In genomic region chr10:18845287-18845662, GRCm38 (mm10) we compare ENCODE assay signal across 8 mouse cellular contexts. TPM values are rescaled to one million over a fixed set of nuclear protein-coding genes. Genes with fewer than 3 reads are reported as not detected.
A peak's percentile ranks its signal among the peaks of the same experiment; 100 is the strongest.
DNase-seq lines count a peak whose midpoint lies in the region; ATAC-seq and TF ChIP-seq lines count a peak whose summit lies in the region.

No protein-coding gene starts in this region.

- H3K9me3 ChIP-seq in embryonic facial prominence, embryonic 11.5 days (replicated peaks; ENCODE audit: control insufficient read depth, low read length): no peaks in the 10 kb centered on the region
- H3K9me3 ChIP-seq in hindbrain, postnatal 0 days (ENCODE audit: low read length): no peaks in the 10 kb centered on the region
- H3K9me3 ChIP-seq in midbrain, embryonic 12.5 days: no peaks in the 10 kb centered on the region

- H3K27me3 ChIP-seq in embryonic facial prominence, embryonic 11.5 days (ENCODE audit: control insufficient read depth, insufficient read depth, low read length): peaks cover 14% of the 10 kb centered on the region
- H3K27me3 ChIP-seq in hindbrain, postnatal 0 days (ENCODE audit: insufficient read depth, low read length): peaks cover 7% of the 10 kb centered on the region; the same call in 1 of the 2 replicates
- peaks cover 39% of the 10 kb centered on the region for H3K27me3 ChIP-seq in midbrain, embryonic 12.5 days

- DNase-seq in kidney, adult 8-10 months: peak; percentile 29 to 42
- no peak for DNase-seq in kidney, postnatal 4 days
- DNase-seq in embryonic facial prominence, embryonic 11.5 days (ENCODE audit: low spot score): no peak
- peak; percentile 43 for DNase-seq in hindbrain, postnatal 0 days (ENCODE audit: low spot score)
- no peak for DNase-seq in T-cell, adult 2 months (ENCODE audit: low spot score)
- DNase-seq in layer of hippocampus, adult 9-10 months (ENCODE audit: low spot score): no peak
- no peak for DNase-seq in spleen, adult 18-20 months

- H3K4me3 ChIP-seq in embryonic facial prominence, embryonic 11.5 days (ENCODE audit: low read depth, low read length): peak overlapping the region; percentile 42
- peak overlapping the region; percentile 52 for H3K4me3 ChIP-seq in hindbrain, postnatal 0 days (ENCODE audit: low read length)
- peak overlapping the region; percentile 57 for H3K4me3 ChIP-seq in midbrain, embryonic 12.5 days

- TF ChIP-seq CTCF in hindbrain, postnatal 0 days (IDR thresholded peaks at IDR 0.05; ENCODE audit: low read depth): no peak

- no peaks in the 10 kb centered on the region for H3K4me1 ChIP-seq in embryonic facial prominence, embryonic 11.5 days (ENCODE audit: control insufficient read depth, insufficient read depth, low read length)
- H3K4me1 ChIP-seq in hindbrain, postnatal 0 days (ENCODE audit: insufficient read depth, low read length): no peaks in the 10 kb centered on the region
- H3K4me1 ChIP-seq in midbrain, embryonic 12.5 days: peaks cover 3% of the 10 kb centered on the region; the same call in 1 of the 2 replicates

- H3K4me2 ChIP-seq in embryonic facial prominence, embryonic 11.5 days (ENCODE audit: low read depth, low read length): peak overlapping the region; percentile 86
- peak overlapping the region; percentile 84 for H3K4me2 ChIP-seq in hindbrain, postnatal 0 days (ENCODE audit: low read depth, low read length)
- H3K4me2 ChIP-seq in midbrain, embryonic 12.5 days (replicated peaks): peak overlapping the region; percentile 95

- peak; percentile 39 for ATAC-seq in embryonic facial prominence, embryonic 11.5 days (replicated peaks; ENCODE audit: insufficient number of reproducible peaks, low FRiP score, low TSS enrichment, low read depth)
- no peak for ATAC-seq in hindbrain, postnatal 0 days
- ATAC-seq in midbrain, embryonic 12.5 days (ENCODE audit: low FRiP score, low read depth): peak; percentile 55; the same call in 1 of the 2 replicates

- 4% methylated on average over 18 of the region's 18 CpGs for WGBS in embryonic facial prominence, embryonic 11.5 days
- 6% methylated on average over 18 of the region's 18 CpGs for WGBS in hindbrain, postnatal 0 days
- WGBS in midbrain, embryonic 12.5 days: 6% methylated on average over 18 of the region's 18 CpGs

- H3K36me3 ChIP-seq in embryonic facial prominence, embryonic 11.5 days (replicated peaks; ENCODE audit: control insufficient read depth, insufficient read depth, low read depth, low read length): no peaks in the 10 kb centered on the region
- H3K36me3 ChIP-seq in hindbrain, postnatal 0 days (ENCODE audit: insufficient read depth, low read length): no peaks in the 10 kb centered on the region
- no peaks in the 10 kb centered on the region for H3K36me3 ChIP-seq in midbrain, embryonic 12.5 days

- H3K27ac ChIP-seq in embryonic facial prominence, embryonic 11.5 days (replicated peaks; ENCODE audit: low read depth, low read length): 0 out of 2 replicates have a peak overlapping the region, but pooled peaks have one; percentile 41
- H3K27ac ChIP-seq in hindbrain, postnatal 0 days: no peak overlapping the region
- no peak overlapping the region for H3K27ac ChIP-seq in midbrain, embryonic 12.5 days (replicated peaks)

- peak overlapping the region; percentile 48 for H3K9ac ChIP-seq in embryonic facial prominence, embryonic 11.5 days (replicated peaks; ENCODE audit: low read length)
- peak overlapping the region; percentile 46 for H3K9ac ChIP-seq in hindbrain, postnatal 0 days (replicated peaks; ENCODE audit: low read length)
- peak overlapping the region; percentile 39 for H3K9ac ChIP-seq in midbrain, embryonic 12.5 days (replicated peaks)

RNA-seq across cellular contexts. Expression of gene Perp, which starts 0.5 kb away (rescaled TPM):
- polyA plus RNA-seq in embryonic facial prominence, embryonic 11.5 days (2014; fragmentation: Nextera tagmentation; extraction: Ambion mirVana): 41.9 and 42.6 TPM in 2 replicates
- 20.1 and 20.9 TPM in 2 replicates for total RNA-seq in hindbrain, postnatal 0 days (2014; rRNA removed)
- 24.9 and 26.4 TPM in 2 replicates for polyA plus RNA-seq in hindbrain, postnatal 0 days (2015; fragmentation: Nextera tagmentation; extraction: Ambion mirVana)
- 5.0 and 6.3 TPM in 2 replicates for polyA plus RNA-seq in midbrain, embryonic 12.5 days (2016; fragmentation: Nextera tagmentation; extraction: Ambion mirVana)

RNA-seq across cellular contexts. Expression of gene Gm4922, which starts 58.7 kb away (rescaled TPM):
- not detected in 2 replicates for polyA plus RNA-seq in embryonic facial prominence, embryonic 11.5 days (2014; fragmentation: Nextera tagmentation; extraction: Ambion mirVana)
- not detected in 2 replicates for total RNA-seq in hindbrain, postnatal 0 days (2014; rRNA removed)
- 0.15 and 0.29 TPM in 2 replicates for polyA plus RNA-seq in hindbrain, postnatal 0 days (2015; fragmentation: Nextera tagmentation; extraction: Ambion mirVana)
- polyA plus RNA-seq in midbrain, embryonic 12.5 days (2016; fragmentation: Nextera tagmentation; extraction: Ambion mirVana): 0.16 and 0.37 TPM in 2 replicates

Comparison
In these comparisons a context has a peak if more than half of its experiments do, and no peak if none do; other contexts are left out.
1. DNase-seq: peak in kidney, adult 8-10 months (2 of 2) and hindbrain, postnatal 0 days (single experiment); none in kidney, postnatal 4 days (0 of 2), embryonic facial prominence, embryonic 11.5 days (single experiment), T-cell, adult 2 months (single experiment), layer of hippocampus, adult 9-10 months (single experiment) and spleen, adult 18-20 months (0 of 2).
2. Peak in every context shown above with its lines, with median percentiles within 50 percentile points of each other: H3K4me2 ChIP-seq, H3K4me3 ChIP-seq and H3K9ac ChIP-seq.